Mouse (Mus musculus) WW6 (cell line): ENCODE measurements at regions not wholly inside any gene's neighbourhood (a gene's known extent, or its start where the extent isn't known, plus 50 kb on each side); places are given as distances from the start of the nearest gene placed in this dataset.
A peak's percentile ranks its signal among the peaks of the same experiment; 100 is the strongest.

Experiments
- DNase-seq: peaks from one replicate; pipeline ENCODE4 v3.0.0-alpha.2; 2013; ENCODE audit warnings: low read depth, low spot score

GRCm38 (mm10) chr12:16374331-16374996 is 236.3 kb downstream of the Lpin1 start:
- DNase-seq = no peak

DNA sequence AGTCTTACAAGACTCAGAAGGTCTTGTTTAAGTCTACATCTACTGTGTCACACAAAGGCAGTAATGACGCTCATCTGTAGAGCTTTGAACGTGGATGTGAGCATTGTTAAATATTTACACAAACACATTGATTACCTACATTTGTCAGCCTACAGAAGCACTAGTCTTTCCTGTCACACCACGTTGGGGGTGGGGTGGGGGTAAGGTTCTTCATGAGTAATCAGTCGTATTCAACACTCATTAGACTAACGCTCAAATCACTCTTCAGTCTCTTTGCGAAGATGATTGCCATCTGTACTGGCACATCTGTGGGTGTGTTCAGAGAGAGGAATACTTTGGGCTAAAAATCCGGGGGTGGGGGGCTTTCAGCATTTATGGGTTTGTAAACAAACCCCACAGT is 240.7 kb downstream of the Lpin1 start:
- no peak for DNase-seq

DNA sequence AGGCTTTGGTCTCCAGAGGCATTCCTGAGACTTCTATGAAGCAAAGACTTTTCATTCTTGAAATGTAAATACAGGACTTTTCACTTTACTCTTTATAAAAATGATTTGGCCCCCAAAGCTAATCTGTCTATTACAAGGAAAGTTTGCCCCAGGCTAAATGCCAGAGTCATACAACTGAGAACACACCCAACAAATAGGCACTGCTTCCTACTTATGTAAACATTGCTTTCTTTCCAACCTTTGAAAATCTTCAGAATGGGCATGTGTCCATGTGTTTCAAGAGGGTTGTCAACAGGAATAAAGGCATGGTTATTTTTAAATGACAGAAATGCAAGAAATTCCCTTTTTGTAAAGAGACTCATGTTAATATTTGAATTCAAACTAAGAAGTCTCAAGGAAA is 248.4 kb downstream of the Lpin1 start:
- no peak for DNase-seq

DNA sequence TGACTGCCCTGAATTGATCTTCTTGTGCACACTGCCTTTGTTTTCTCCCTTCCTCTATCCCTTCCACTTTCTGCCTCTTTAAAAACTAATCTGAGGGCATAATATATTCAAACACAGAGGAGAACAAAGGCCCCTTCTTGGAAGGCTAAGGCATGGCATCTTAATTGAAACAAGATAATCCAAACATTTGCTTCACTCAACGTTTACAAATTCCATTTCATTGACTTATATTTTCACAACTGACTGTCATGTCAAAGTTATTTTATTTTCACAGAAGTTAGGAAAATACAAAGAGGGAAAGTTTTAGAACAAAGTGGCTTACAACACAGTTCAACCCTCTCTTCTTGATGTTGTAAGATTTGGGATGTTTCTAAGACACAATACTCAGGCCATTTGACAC is 251.9 kb downstream of the Lpin1 start:
- no peak for DNase-seq

DNA sequence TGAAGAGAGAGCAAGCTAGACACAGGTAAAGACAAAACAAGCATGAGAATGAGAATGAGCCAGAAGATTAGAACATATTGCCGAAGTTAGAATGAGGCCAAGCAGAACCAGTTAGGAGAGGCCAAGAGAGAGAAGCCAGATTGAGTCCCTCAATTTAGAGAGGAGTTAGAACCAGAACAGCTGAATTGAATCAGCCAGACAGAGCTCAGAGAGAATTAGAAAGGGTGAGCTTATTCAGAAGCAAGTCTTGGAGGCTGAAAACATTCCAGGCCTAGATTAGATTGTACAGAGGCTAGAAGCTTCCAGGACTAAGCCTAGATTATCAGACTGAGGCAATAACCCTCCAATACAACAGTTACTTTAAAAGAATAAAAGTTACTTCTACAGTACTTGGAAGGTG is 256.1 kb downstream of the Lpin1 start:
- no peak for DNase-seq

GRCm38 (mm10) chr12:16351751-16352150 is 259.0 kb downstream of the Lpin1 start:
- no peak for DNase-seq

- DNase-seq = no peak
These were observed 261.5 kb downstream of the Lpin1 start for GRCm38 (mm10) chr12:16349310-16349709.

DNA sequence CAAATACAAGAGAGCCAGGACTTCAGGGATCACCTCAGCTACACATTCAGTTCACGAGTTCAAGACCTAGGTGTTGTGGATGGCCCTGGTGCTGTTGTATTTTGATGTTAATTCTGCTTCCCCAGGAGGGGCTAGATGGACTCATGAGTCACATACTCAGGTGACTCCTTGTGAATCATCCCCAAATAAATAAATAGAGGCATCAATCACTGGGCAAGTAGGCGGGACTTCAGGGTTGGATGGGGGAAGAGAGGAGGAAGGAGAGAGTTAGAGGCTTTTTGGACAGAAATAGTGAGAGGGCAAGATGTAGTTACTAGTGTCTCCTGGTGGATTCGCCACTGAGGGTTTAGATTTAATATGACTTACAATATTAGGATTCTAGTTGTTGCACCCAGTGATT is 266.7 kb downstream of the Lpin1 start:
- DNase-seq = no peak

- DNase-seq = peak; percentile 18
These were observed 268.7 kb downstream of the Lpin1 start for GRCm38 (mm10) chr12:16342030-16342429.

GRCm38 (mm10) chr12:16331456-16331855 is 279.3 kb downstream of the Lpin1 start:
- DNase-seq = no peak

GRCm38 (mm10) chr12:16329129-16329528 is 281.6 kb downstream of the Lpin1 start:
- DNase-seq = no peak

GRCm38 (mm10) chr12:16320536-16321402 is 290.0 kb downstream of the Lpin1 start:
- DNase-seq = no peak

- DNase-seq = no peak
These were observed 302.7 kb downstream of the Lpin1 start for GRCm38 (mm10) chr12:16308101-16308500.

DNA sequence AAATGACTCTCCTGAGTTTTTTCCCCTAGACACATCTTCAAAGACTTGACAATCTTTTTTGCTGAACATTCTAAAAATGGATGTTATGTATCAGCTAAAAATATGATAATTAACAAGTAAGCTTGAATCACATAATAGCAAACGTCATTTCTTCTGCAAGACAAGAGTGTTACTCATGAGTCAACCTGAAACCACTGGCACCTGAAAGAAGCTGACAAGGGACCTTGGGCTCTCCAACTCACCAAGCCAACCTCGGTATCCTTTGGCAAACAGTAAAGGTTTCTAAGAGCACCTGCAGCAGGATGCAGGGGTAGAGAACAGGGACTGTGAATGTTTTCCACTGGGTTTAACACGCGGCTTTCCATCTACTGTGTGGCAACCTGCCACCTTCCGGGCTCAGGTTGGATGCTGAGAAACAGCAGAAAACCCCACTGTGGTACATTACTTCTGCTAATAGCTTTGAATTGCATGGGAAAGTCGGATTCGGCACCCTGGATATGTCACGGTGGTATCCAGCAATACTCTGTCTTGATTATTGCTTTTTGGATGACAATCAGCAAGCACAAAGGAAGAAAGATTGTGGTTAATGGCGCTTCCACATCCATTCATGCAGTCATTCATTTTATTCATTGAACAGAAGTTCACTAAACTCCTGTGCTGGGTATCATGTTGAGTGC is 305.9 kb downstream of the Lpin1 start:
- DNase-seq = no peak

- no peak for DNase-seq
These were observed 325.7 kb downstream of the Lpin1 start for GRCm38 (mm10) chr12:16285061-16285460.

- no peak for DNase-seq
These were observed 331.6 kb downstream of the Lpin1 start for GRCm38 (mm10) chr12:16279146-16279545.

GRCm38 (mm10) chr12:16277567-16278332 is 333.0 kb downstream of the Lpin1 start:
- no peak for DNase-seq

GRCm38 (mm10) chr12:16277144-16277543 is 333.6 kb downstream of the Lpin1 start:
- DNase-seq = no peak

GRCm38 (mm10) chr12:16276301-16276700 is 334.5 kb downstream of the Lpin1 start:
- DNase-seq = no peak

DNA sequence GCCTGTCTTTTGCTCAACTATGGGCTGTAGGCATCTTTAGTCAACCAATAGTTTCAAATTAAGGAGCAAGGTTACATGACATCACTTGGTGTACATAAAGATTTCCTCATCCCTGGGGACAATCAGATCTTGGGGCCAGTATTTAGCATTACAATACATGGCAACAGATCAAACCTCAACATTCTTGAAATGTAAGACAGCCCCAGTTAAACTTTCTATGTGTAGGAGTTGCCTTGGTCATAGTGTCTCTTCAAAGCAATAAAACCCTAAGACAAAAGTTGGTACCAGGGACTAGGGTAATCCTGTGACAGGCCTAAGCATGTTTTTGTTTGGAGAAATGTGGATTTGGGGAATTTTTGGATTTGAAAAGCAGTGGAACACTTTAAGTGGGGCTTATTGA is 338.3 kb downstream of the Lpin1 start:
- DNase-seq = no peak

- DNase-seq = no peak
These were observed 339.9 kb downstream of the Lpin1 start for GRCm38 (mm10) chr12:16270876-16271275.

GRCm38 (mm10) chr12:16269706-16270105 is 341.1 kb downstream of the Lpin1 start:
- DNase-seq = no peak
